Mouse (Mus musculus) myocyte (in vitro differentiated cells): ENCODE data around the gene Eif3a.

Experiments used
- MYOD1 ChIP-seq, 3 experiments: IDR thresholded peaks; one replicate each; pipeline ENCODE4 v1.6.1; 2011; ENCODE audit warnings: control low read depth in 2 of 3, low read depth in 2 of 3, mild to moderate bottlenecking in 2 of 3, moderate library complexity in 1 of 3; ENCODE audit not compliant: insufficient read length in 2 of 3, control insufficient read depth in 1 of 3
- POLR2A ChIP-seq: IDR thresholded peaks from one replicate; pipeline ENCODE4 v1.6.1; 2011; ENCODE audit warnings: low read depth, mild to moderate bottlenecking, control low read depth, moderate library complexity; ENCODE audit not compliant: insufficient read length
- TCF3 ChIP-seq: IDR thresholded peaks from one replicate; pipeline ENCODE4 v1.6.1; 2011; ENCODE audit warnings: low read depth, control low read depth; ENCODE audit not compliant: insufficient read length
- USF1 ChIP-seq: IDR thresholded peaks from one replicate; pipeline ENCODE4 v1.6.1; 2011; ENCODE audit warnings: low read depth, mild to moderate bottlenecking, control low read depth, moderate library complexity

DNA sequence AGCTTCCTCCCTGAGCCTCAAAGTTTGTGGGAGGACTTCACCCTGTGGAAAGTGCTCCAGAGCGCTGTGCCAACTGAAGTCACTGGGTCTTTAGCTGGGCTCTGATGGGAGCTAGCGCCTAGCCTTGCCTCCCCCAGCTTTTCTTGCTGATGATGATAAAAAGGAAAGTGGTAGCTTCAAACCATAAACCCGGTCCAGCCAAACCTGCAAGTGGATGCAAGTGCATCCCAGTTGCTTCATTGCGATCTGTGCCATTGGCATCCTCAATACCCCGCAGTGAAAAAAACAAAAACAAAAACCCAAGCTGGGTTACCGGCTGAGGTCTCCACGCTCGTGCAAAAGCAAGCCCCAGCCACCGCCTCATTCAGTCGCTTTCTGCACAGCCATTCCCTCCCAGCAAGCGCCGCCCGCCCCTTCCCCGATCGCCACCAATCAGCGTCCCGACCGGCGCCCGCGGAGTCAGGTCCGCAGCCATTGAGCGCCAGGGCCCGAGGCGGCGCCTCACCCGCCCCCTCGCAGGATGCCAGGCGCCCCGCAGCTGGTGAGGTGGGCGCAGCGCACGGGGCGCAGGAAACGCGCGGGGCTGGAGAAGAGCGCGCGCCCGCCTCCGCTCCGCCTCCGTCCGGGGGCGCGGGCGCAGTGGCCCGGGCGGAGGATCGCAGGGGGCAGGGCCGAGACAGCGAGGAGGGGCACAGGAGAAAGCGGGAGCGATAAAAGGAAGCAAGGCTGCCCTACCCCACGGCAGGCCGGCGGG, 34.8 kb downstream of the Eif3a start, which contains the start of gene Nanos1:
- peak; percentile 41 for TF ChIP-seq POLR2A
- TF ChIP-seq MYOD1 (IDR thresholded peaks at IDR 0.05; ENCODE audit: control insufficient read depth in 1 of 3, insufficient read length in 2 of 3, low read depth in 2 of 3): peak in 2 of 3 experiments; percentile 25 to 63
- TF ChIP-seq TCF3: no peak
- TF ChIP-seq USF1: no peak
